Mouse (Mus musculus): ENCODE results near the gene Fgfr2.

Fgfr2 gene

GRCm38 (mm10) chr7:130937266-130937841 lies 2185.8 kb downstream of the Fgfr2 start:
- no peak for DNase-seq (ENCODE audit: low read depth)

GRCm38 (mm10) chr7:130936472-130936951 lies 2186.6 kb downstream of the Fgfr2 start:
- no peak for DNase-seq (ENCODE audit: low read depth)

- no peak for DNase-seq (ENCODE audit: low read depth)
These were observed 2187.2 kb downstream of the Fgfr2 start, which contains the start of gene Htra1 for GRCm38 (mm10) chr7:130935793-130936471. Htra1 (plus strand) TSS chr7:130936111.

DNA sequence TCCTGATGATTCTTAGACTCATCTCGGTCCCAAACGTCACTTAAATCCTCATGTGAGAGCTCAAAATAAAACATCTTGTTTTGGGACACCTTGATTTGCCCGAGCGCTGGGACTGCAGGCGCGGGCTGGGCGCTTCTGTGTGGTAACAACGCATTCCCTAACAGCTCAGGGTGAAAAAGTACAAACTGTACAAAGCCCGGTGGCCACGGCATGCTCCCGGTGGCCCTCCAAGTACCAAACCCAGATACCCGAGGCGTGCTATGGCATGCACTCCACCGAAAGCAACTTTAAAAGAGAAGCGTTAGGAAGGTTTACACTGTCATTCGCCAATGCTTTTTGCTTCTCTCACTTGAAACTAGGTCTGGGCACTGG lies 2187.7 kb downstream of the Fgfr2 start:
- DNase-seq (ENCODE audit: low read depth): no peak

DNA sequence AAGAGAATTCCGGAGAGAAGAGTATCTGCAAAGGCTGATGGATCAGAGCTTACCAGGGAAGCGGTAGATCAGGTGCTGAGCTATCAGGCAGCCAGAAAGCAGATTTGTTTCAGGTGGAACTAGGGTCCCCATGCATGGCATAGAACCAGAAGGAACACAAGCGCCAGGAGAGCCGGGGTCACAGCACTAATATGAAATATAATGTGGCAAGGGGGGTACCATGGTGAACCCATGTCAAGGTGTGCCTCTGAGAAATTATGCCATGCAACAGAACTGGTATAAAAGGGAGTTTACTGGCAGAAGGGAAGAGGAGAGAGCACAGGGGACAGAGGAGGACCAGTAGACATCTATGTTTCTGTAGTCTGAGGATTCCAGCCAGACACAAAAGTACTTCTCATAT lies 2188.5 kb downstream of the Fgfr2 start:
- no peak for DNase-seq (ENCODE audit: low read depth)

DNA sequence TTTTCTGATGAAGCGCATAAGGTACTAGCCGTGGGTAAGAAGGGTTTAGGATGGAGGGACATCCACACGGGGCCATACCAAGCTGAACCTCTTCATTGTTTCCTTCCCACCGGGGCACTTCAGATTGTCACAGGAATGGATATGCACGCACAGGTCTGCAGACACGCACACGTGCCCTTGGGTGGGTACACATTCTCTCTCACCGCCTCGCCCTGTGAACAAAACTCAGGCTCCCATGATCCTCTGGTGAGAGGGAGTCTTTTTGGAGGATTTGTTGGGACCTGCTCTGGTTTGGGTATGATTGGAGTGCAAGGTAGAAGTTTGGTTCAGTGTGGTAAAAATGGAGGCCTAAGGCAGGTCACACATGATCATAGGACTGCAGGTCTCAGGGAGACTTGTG lies 2190.2 kb downstream of the Fgfr2 start:
- DNase-seq (ENCODE audit: low read depth): no peak

DNA sequence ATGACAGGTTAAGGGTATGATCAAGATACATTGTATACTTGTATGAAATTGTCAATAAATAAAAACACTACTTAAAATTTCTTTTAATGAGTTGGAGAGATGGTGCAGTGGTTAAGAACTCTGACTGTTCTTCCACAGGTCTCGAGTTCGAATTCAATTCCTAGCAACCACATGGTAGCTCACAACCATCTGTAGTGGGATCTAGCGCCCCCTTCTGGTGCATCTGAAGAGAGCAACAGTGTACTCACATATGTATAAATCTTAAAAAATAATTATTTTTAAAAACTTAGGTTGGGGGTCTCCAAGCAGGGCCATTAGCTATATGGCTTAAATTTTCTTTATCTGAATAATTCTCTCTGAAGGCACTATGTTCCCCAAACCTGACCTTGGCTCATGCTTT lies 2192.7 kb downstream of the Fgfr2 start:
- peak; percentile 24 for DNase-seq (ENCODE audit: low read depth)

GRCm38 (mm10) chr7:130922981-130923731 lies 2200.0 kb downstream of the Fgfr2 start:
- DNase-seq (ENCODE audit: low read depth): no peak

DNA sequence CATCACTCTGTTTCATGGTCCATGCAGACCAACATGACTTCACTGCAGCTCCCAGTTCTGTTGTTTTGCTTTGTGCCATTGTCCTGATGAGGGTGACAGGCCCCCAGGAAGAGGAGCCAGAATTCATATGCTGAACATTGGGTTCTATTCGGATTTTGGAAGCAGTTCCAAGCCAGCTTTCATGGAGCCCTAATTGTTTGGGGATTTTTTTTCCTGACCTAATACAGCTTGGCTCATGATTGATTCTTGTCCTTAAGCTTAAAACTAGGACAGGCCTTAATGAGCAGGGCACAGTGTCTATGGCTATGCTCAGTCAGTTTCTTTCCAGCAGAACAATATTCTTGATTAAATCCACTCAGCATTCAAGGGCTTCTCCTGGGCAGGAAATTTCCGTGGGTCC lies 2204.9 kb downstream of the Fgfr2 start:
- DNase-seq (ENCODE audit: low read depth): no peak

GRCm38 (mm10) chr7:130914693-130915363 lies 2208.3 kb downstream of the Fgfr2 start:
- peak; percentile 72 for DNase-seq (ENCODE audit: low read depth)

DNA sequence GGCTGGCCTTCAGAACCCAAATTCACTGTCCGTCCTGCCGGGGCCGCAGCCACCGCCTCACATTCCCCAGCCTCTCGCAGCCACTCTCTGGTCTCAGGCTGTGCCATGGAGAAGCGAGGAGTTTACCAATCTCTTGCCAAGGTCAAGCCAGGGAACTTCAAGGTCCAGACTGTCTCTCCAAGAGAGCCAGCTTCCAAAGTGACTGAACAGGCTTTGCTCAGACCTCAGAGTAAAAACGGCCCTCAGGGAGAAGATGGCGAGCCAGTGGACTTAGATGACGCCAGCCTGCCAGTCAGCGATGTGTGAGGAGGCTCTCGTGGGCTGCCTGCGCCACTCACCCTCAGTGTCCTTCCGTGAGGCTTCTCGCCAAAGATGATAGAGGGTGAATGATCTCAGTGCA lies 2212.3 kb downstream of the Fgfr2 start:
- no peak for DNase-seq (ENCODE audit: low read depth)

DNA sequence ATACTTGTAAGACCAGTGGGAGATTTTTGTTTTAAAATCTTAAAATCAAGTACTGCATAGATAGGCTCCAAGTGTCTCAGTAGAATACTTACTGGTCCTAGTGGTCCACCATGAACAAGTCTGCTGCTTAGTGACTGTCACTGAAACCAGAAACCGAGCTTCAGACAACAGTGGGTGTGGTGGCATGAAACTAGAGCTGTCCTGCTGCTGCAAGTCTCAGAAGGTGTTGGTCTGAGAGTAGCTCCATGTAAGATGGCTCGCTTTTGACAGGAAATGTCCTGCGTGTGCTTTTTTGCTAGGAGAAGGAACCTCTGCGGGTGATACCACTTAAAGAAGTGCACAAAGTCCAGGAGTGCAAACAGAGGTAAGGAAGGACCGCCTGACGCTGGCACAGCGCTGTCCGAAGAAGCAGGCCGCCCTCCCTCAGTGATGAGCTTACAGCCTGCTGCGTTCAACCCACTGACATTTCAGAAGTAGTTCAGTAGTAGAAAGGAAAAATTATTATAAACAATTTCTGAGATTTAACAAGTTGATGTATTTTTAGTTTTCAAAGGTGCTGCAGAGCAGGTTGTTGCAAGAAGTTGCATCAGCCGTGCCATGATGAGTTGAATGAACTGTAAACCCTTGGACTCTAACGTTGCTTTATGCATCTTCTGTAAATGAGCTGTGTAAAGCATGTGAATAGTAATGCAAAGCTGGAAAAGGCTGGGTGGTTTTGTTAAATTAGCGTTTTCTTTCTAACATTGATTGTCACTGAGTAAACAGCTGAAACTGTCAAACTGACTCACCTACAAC lies 2218.4 kb downstream of the Fgfr2 start:
- DNase-seq (ENCODE audit: low read depth): no peak

DNA sequence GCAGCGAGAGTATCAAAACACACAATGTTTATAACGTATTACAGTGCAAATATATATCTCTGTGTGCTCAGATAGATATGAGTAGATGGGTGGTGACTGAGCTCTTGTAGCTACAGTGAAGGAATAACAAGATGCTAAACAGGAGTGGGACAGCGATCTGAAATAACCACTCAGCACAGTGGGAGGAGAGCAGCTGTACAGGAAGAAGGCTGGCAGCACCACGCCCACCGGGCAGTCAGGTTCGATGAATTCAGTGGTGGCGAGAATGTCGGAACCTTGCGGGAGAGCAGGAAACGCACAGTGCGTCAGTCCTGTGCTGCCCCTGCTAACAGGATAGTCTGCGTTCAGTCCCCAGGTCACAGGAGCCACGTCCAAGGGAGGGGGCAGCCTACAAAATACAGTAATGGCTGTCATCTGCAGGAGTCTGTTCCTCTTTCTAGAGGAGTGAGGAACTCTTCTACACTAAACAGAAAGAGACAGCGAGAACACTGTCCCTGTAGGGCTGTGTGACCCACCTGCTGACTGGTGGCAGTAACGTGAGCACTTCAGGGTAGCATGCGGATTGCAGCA lies 2219.6 kb downstream of the Fgfr2 start:
- peak; percentile 51 for DNase-seq (ENCODE audit: low read depth)

DNA sequence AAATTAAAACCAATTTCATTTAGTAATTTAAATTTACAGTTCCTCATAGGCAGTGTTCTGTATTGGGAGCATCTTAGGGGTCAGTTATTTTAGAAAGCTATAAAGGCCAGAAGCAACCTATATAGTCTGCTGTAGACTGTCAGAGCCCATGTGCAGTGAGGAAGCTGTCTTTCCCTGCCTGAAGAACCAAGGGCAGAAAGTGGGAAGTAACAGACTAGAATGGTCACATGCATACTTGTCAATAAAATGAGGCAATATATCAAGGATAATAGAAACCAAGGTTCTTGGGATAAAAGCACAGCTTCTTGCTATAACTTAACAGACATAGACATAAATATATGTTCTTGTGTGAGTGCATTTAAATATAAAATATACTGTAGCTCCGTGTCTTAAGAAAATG lies 2220.2 kb downstream of the Fgfr2 start:
- DNase-seq (ENCODE audit: low read depth): no peak

DNA sequence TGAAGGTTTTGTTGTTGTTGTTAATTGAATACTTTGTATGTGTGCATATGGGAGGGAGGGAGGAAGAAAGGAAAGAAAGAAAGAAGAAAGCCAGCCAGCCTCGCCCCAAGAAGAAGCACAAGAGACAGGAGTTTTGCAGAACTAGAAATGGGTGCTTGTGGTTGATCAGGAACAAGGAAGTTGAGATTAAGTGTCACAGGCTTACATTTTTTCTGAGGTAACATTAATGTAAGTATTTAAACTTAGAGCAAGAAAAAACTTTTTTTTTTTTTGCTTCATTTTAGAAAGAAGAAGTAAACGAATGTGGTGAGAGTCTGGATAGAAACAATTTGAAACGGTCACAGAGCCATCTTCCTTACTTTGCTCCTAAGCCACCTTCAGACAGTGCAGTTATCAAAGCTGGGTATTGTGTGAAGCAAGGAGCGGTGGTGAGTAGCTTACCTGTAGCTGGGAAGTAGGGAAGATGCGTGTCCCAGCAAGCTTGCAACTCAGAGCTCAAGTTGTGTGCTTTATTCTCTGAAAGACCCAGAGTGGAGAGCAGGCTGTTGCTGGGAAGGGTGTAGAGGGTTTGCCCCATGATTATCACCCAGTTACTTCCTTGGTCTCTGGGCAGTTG lies 2222.8 kb downstream of the Fgfr2 start:
- no peak for DNase-seq (ENCODE audit: low read depth)

GRCm38 (mm10) chr7:130898373-130898772 lies 2224.8 kb downstream of the Fgfr2 start:
- no peak for DNase-seq (ENCODE audit: low read depth)

DNA sequence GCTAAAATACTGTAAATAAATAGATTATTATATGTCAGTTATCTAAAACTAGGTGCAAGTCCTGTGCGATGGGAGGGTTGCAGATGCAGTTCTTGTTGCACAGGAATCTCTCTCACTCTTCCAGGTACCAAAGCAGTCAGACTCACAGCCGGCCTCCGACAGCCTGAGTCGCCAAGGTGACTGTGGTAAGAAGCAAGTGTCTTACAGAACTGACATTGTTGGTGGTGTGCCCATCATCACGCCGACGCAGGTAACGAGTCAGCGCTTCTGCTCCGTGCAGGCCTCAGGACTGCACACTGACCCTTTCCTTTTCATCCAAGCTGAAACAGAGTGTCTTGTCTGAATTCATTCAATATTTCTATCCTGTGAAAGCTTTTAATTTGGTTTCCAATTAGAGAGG lies 2225.9 kb downstream of the Fgfr2 start:
- DNase-seq (ENCODE audit: low read depth): no peak

DNA sequence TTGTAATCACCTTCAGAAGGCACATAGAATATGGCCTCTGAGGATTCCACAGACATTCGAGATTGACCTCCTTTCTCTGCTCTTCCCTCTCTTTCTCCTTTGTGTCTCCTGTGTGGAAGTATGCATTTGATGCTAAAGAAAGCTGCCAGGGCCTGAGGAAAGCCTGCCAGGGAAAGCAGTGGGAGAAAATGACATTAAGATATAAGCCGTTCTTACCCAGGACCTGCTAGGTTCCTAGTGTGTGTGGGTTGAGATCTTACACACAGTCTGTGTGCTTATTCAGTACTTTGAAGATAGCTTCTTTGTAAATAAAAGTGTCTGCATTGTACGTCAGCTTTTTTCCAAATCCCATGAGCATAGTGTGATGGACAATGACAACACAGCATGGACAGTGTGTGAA lies 2227.1 kb downstream of the Fgfr2 start:
- no peak for DNase-seq (ENCODE audit: low read depth)

GRCm38 (mm10) chr7:130895618-130895945 lies 2227.6 kb downstream of the Fgfr2 start:
- DNase-seq (ENCODE audit: low read depth): no peak

GRCm38 (mm10) chr7:130894931-130895617 lies 2228.1 kb downstream of the Fgfr2 start:
- DNase-seq (ENCODE audit: low read depth): no peak

- DNase-seq (ENCODE audit: low read depth): peak; percentile 72
These were observed 2230.2 kb downstream of the Fgfr2 start for GRCm38 (mm10) chr7:130892973-130893372.
